Mouse (Mus musculus) heart, adult 2 months (tissue): Measurements from ENCODE around the gene Son. TPM values are rescaled to one million over a fixed set of nuclear protein-coding genes. Genes with fewer than 3 reads are reported as not detected.
A peak's percentile ranks its signal among the peaks of the same experiment; 100 is the strongest.

ENCODE experiments used
- DNase-seq, 2 experiments: peaks; one replicate each; pipeline ENCODE4 v3.0.0; 2021
- H3K27ac ChIP-seq: fragments of 200-600 bp; 2 replicates; pipeline ENCODE4 v1.8.1; 2022
- H3K27me3 ChIP-seq: fragments of 200-500 bp; 2 replicates; pipeline ENCODE4 v1.6.1; 2012; ENCODE audit warnings: mild to moderate bottlenecking, low read length, inconsistent platforms, mixed read lengths; ENCODE audit not compliant: control insufficient read depth, insufficient read depth
- H3K36me3 ChIP-seq: fragments of 200-500 bp; 2 replicates; pipeline ENCODE4 v1.6.1; 2012; ENCODE audit warnings: low read length, inconsistent platforms; ENCODE audit not compliant: control insufficient read depth, insufficient read depth
- H3K4me1 ChIP-seq: fragments of 200-500 bp; 2 replicates; pipeline ENCODE4 v1.6.1; 2011; ENCODE audit warnings: low read length; ENCODE audit not compliant: control insufficient read depth, insufficient read depth
- H3K4me3 ChIP-seq: fragments of 200-600 bp; 2 replicates; pipeline ENCODE4 v1.8.1; 2022
- H3K79me2 ChIP-seq: fragments of 200-500 bp; replicated peaks from 2 replicates; pipeline ENCODE4 v1.6.1; 2012; ENCODE audit warnings: mild to moderate bottlenecking, inconsistent platforms, low read length, moderate library complexity, mixed read lengths; ENCODE audit not compliant: control insufficient read depth, insufficient read depth
- H3K9ac ChIP-seq: fragments of 200-500 bp; 2 replicates; pipeline ENCODE4 v1.6.1; 2012; ENCODE audit warnings: low read depth, mild to moderate bottlenecking, control low read depth, inconsistent platforms, low read length, mixed read lengths
- CTCF ChIP-seq: fragments of 200-600 bp; IDR thresholded peaks from 2 replicates; pipeline ENCODE4 v1.8.1; 2022; ENCODE audit warnings: antibody characterized with exemption, mild to moderate bottlenecking, moderate library complexity
- EP300 ChIP-seq: fragments of 200-500 bp; IDR thresholded peaks from 2 replicates; pipeline ENCODE4 v1.6.1; 2011; ENCODE audit warnings: low read depth, low read length, control low read depth; ENCODE audit not compliant: insufficient read depth
- POLR2A ChIP-seq: fragments of 200-500 bp; IDR thresholded peaks from 2 replicates; pipeline ENCODE4 v1.6.1; 2011; ENCODE audit warnings: mild to moderate bottlenecking, low read depth, low read length, control low read depth; ENCODE audit not compliant: insufficient read depth
- WGBS: fragments of 180-500 bp; shearing (Covaris S2); methylation state at CpG from one replicate; pipeline ENCODE4 v1.1.7; 2018; 5-methylcytosine and 5-hydroxymethylcytosine counted together
- intact Hi-C: fragments of 180-260 bp; cut with DNase I; formaldehyde crosslinking; loops from one replicate; pipeline ENCODE4 v1.15.1; 2025
- polyA plus RNA-seq: library from polyadenylated mRNA; depleted of rRNA; stranded (reverse); fragments of >200 nt; gene quantifications from 2 replicates; pipeline ENCODE4 v1.2.3, GENCODE M21; 2012
- total RNA-seq, 2 experiments: library from RNA; stranded (reverse); gene quantifications; 2 replicates each; pipeline ENCODE4 v1.2.3; 2021

Son gene
- total and polyA plus RNA-seq, 3 experiments = 111 to 135 (median 134) TPM

DNA sequence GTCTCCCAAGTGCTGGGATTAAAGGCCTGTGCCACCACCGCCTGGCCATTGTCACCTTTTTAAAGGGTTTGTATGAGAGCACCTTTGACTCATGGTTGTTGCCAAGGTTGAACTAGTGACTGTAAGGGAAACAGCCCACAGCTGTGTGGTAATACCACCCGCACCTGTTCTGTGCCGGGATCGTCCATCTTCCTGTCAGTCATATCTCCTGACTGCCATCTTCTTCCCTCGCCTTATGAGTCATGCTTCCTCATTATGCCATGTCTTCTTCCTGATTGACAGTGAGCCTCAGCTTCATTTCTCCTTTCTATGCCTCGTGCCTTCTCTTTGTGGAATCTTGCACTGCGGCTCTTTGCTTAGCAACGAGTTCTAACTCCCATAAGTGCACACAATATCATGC is 40.3 kb upstream of the Son start:
- 79% methylated on average over 8 of the region's 8 CpGs for WGBS
- intact Hi-C loops = no loop called here
- no peak for DNase-seq
- no peak for TF ChIP-seq EP300
- no peak for TF ChIP-seq POLR2A
- no peak for TF ChIP-seq CTCF
- no peak overlapping the region for H3K4me3 ChIP-seq
- no peaks in the 10 kb centered on the region for H3K36me3 ChIP-seq
- no peak overlapping the region for H3K27ac ChIP-seq
- H3K4me1 ChIP-seq = no peaks in the 10 kb centered on the region
- H3K79me2 ChIP-seq = no peaks in the 10 kb centered on the region
- H3K27me3 ChIP-seq = no peaks in the 10 kb centered on the region
- H3K9ac ChIP-seq = no peak overlapping the region

GRCm38 (mm10) chr16:91609501-91610245 is 37.6 kb upstream of the Son start:
- DNase-seq = peak; percentile 54 to 74
- H3K4me1 ChIP-seq = no peaks in the 10 kb centered on the region
- WGBS = 32% methylated on average over 9 of the region's 9 CpGs
- no peak overlapping the region for H3K9ac ChIP-seq
- no peaks in the 10 kb centered on the region for H3K36me3 ChIP-seq
- no peak overlapping the region for H3K4me3 ChIP-seq
- no peak for TF ChIP-seq POLR2A
- peak; percentile 72; the same call in 1 of the 2 replicates for TF ChIP-seq EP300
- H3K27me3 ChIP-seq = no peaks in the 10 kb centered on the region
- peak overlapping the region; percentile 3; the same call in 1 of the 2 replicates for H3K27ac ChIP-seq
- intact Hi-C loops = no loop called here
- no peaks in the 10 kb centered on the region for H3K79me2 ChIP-seq

DNA sequence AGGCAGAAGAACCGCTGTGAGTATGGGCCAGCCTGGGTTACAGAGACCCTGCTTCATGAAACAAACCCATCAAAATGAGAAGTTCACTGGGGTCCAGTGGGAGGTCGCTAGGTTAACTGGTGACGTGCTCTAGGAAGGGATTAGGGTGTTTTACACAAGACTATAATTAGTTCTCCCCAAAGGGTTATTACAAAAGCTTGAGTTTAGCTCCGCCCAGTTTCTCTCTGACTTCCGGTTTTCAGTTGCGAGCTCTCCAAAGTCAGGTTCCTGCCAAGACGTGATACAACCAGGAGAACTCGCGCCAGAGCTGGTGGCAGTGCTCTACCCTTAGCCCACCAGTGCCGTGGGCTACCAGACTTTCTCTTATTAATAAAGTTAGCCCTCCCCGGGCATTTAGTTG is 36.1 kb upstream of the Son start:
- Histone ChIP-seq H3K9ac (no peak overlapping the region), H3K4me3 (no peak overlapping the region), H3K27ac (no peak overlapping the region), H3K4me1 (no peaks in the 10 kb centered on the region), H3K27me3 (no peaks in the 10 kb centered on the region), H3K79me2 (no peaks in the 10 kb centered on the region), H3K36me3 (no peaks in the 10 kb centered on the region)
- WGBS = 45% methylated on average over 11 of the region's 11 CpGs
- TF ChIP-seq POLR2A (no peak), CTCF (no peak), EP300 (no peak)
- intact Hi-C loops = no loop called here
- peak in 1 of 2 experiments; percentile 30 for DNase-seq

DNA sequence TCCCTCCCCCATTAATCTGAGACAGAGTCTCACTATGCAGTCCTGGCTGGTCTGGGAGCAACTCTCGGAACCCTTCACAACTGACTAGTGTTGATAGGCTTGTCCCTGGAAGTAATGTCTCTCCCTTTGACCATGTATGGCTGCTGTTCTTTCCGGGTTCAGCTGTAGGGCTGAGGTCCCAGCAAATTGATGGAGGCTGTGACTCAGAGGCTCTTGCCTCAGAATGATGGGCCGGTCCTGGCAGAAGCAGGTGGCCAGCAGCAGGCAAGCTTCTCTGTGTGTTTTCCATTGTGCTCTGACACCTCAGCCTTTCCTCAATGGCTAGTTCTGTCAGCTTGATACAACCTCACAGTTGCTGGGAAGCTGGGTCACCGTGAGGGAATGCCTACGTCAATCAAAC is 34.8 kb upstream of the Son start:
- intact Hi-C loops = no loop called here
- WGBS = 77% methylated on average over 5 of the region's 5 CpGs

GRCm38 (mm10) chr16:91614552-91614951 is 32.8 kb upstream of the Son start:
- no peaks in the 10 kb centered on the region for H3K36me3 ChIP-seq
- H3K79me2 ChIP-seq = no peaks in the 10 kb centered on the region
- no peak overlapping the region for H3K27ac ChIP-seq
- intact Hi-C loops = no loop called here
- DNase-seq = no peak
- no peak overlapping the region for H3K9ac ChIP-seq
- H3K27me3 ChIP-seq = no peaks in the 10 kb centered on the region
- no peaks in the 10 kb centered on the region for H3K4me1 ChIP-seq
- WGBS = 80% methylated on average over 6 of the region's 6 CpGs
- H3K4me3 ChIP-seq = no peak overlapping the region
- TF ChIP-seq EP300 = no peak
- TF ChIP-seq POLR2A = no peak
- no peak for TF ChIP-seq CTCF

More for the DNA sequence above, 34.8 kb upstream of the Son start:
- no peak overlapping the region for H3K4me3 ChIP-seq
- no peak for TF ChIP-seq CTCF
- no peaks in the 10 kb centered on the region for H3K4me1 ChIP-seq
- H3K27me3 ChIP-seq = no peaks in the 10 kb centered on the region
- H3K9ac ChIP-seq = no peak overlapping the region
- DNase-seq = no peak
- no peak overlapping the region for H3K27ac ChIP-seq
- no peaks in the 10 kb centered on the region for H3K79me2 ChIP-seq
- H3K36me3 ChIP-seq = no peaks in the 10 kb centered on the region
